Mouse (Mus musculus) liver, embryonic 12.5 days (tissue): ENCODE data around the gene Zbtb33. TPM values are rescaled to one million over a fixed set of nuclear protein-coding genes. Genes with fewer than 3 reads are reported as not detected.
A peak's percentile ranks its signal among the peaks of the same experiment; 100 is the strongest.
"Not testable (repeated sequence)": the region's sequence is repeated elsewhere in the genome, so short reads cannot be mapped to it uniquely, and the experiment has no call there.

ENCODE experiments used
- ATAC-seq: fragments of 200-750 bp; cut with Nextera tagmentation; 2 replicates; pipeline ENCODE4 v1.8.0; 2017; ENCODE audit warnings: moderate number of reproducible peaks, mild to moderate bottlenecking, moderate library complexity
- H3K27ac ChIP-seq: fragments of 300-500 bp; sonication (generic); 2 replicates; pipeline ENCODE4 v1.5.1; 2016; ENCODE audit warnings: mild to moderate bottlenecking
- H3K27me3 ChIP-seq: fragments of 300-500 bp; sonication (generic); replicated peaks from 2 replicates; pipeline ENCODE4 v1.6.1; 2016; ENCODE audit warnings: mild to moderate bottlenecking, moderate library complexity
- H3K36me3 ChIP-seq: fragments of 300-500 bp; sonication (generic); 2 replicates; pipeline ENCODE4 v1.6.1; 2016; ENCODE audit warnings: mild to moderate bottlenecking, moderate library complexity
- H3K4me1 ChIP-seq: fragments of 300-500 bp; sonication (generic); 2 replicates; pipeline ENCODE4 v1.6.1; 2016
- H3K4me2 ChIP-seq: fragments of 300-500 bp; sonication (generic); 2 replicates; pipeline ENCODE4 v1.6.1; 2016; ENCODE audit warnings: mild to moderate bottlenecking, moderate library complexity
- H3K4me3 ChIP-seq: fragments of 300-500 bp; sonication (generic); 2 replicates; pipeline ENCODE4 v1.5.1; 2016; ENCODE audit warnings: mild to moderate bottlenecking, moderate library complexity
- H3K9ac ChIP-seq: fragments of 300-500 bp; sonication (generic); 2 replicates; pipeline ENCODE4 v1.6.1; 2016; ENCODE audit warnings: mild to moderate bottlenecking, moderate library complexity
- H3K9me3 ChIP-seq: fragments of 300-500 bp; sonication (generic); replicated peaks from 2 replicates; pipeline ENCODE4 v1.6.1; 2016; ENCODE audit warnings: mild to moderate bottlenecking, moderate library complexity
- WGBS: fragments of 180-500 bp; shearing (Covaris S2); methylation state at CpG from one replicate; pipeline ENCODE4 v1.1.7; 2016; ENCODE audit not compliant: insufficient replicate concordance; 5-methylcytosine and 5-hydroxymethylcytosine counted together
- polyA plus RNA-seq: library from polyadenylated mRNA; unstranded; fragments of >200 nt; fragmentation: Nextera tagmentation; extraction: Ambion mirVana; gene quantifications from 2 replicates; pipeline ENCODE4 v1.2.1, GENCODE M21; 2016

Zbtb33 gene
- polyA plus RNA-seq: 1.7 and 2.2 TPM in 2 replicates

- peak within 1 kb of the TSS; percentile 73 for H3K27ac ChIP-seq
- 13% methylated on average over 55 of the region's 72 CpGs for WGBS
- H3K4me3 ChIP-seq: peak within 1 kb of the TSS; percentile 70
Observed at GRCm38 (mm10) chrX:38189552-38190457, at the start of gene Zbtb33. Gene Zbtb33 (plus strand): TSS chrX:38189793.

GRCm38 (mm10) chrX:38159097-38159496 lies 30.5 kb upstream of the Zbtb33 start:
- no peak overlapping the region for H3K9ac ChIP-seq
- no peak overlapping the region for H3K4me2 ChIP-seq
- no peaks in the 10 kb centered on the region for H3K36me3 ChIP-seq
- H3K27me3 ChIP-seq: no peaks in the 10 kb centered on the region
- no peak overlapping the region for H3K4me3 ChIP-seq
- H3K9me3 ChIP-seq: no peaks in the 10 kb centered on the region
- WGBS: 48% methylated on average over 1 of the region's 1 CpGs
- H3K27ac ChIP-seq: no peak overlapping the region
- H3K4me1 ChIP-seq: no peaks in the 10 kb centered on the region
- no peak for ATAC-seq

More at GRCm38 (mm10) chrX:38189552-38190457, at the start of gene Zbtb33:
- Histone ChIP-seq H3K4me1 (no peaks in the 10 kb centered on the region), H3K27me3 (no peaks in the 10 kb centered on the region), H3K36me3 (peaks cover 14% of the 10 kb centered on the region; the same call in 1 of the 2 replicates), H3K9ac (peak within 1 kb of the TSS; percentile 78), H3K4me2 (peak within 1 kb of the TSS; percentile 69), H3K9me3 (no peaks in the 10 kb centered on the region)
- peak; percentile 94 for ATAC-seq

GRCm38 (mm10) chrX:38165315-38165714 lies 24.3 kb upstream of the Zbtb33 start:
- Histone ChIP-seq H3K27ac (no peak overlapping the region), H3K4me2 (no peak overlapping the region), H3K9me3 (no peaks in the 10 kb centered on the region), H3K27me3 (no peaks in the 10 kb centered on the region), H3K36me3 (no peaks in the 10 kb centered on the region), H3K9ac (no peak overlapping the region), H3K4me3 (no peak overlapping the region), H3K4me1 (no peaks in the 10 kb centered on the region)
- no peak for ATAC-seq
- 62% methylated on average over 3 of the region's 3 CpGs for WGBS

GRCm38 (mm10) chrX:38166064-38166463 lies 23.5 kb upstream of the Zbtb33 start:
- no peaks in the 10 kb centered on the region for H3K4me1 ChIP-seq
- no peaks in the 10 kb centered on the region for H3K27me3 ChIP-seq
- no peaks in the 10 kb centered on the region for H3K9me3 ChIP-seq
- ATAC-seq: no peak
- H3K27ac ChIP-seq: no peak overlapping the region
- 60% methylated on average over 9 of the region's 9 CpGs for WGBS
- no peak overlapping the region for H3K4me2 ChIP-seq
- H3K36me3 ChIP-seq: no peaks in the 10 kb centered on the region
- H3K9ac ChIP-seq: no peak overlapping the region
- H3K4me3 ChIP-seq: no peak overlapping the region

- no peak overlapping the region for H3K4me3 ChIP-seq
- no peak overlapping the region for H3K9ac ChIP-seq
Observed at GRCm38 (mm10) chrX:38166592-38166991, 23.0 kb upstream of the Zbtb33 start.

GRCm38 (mm10) chrX:38179891-38180310 lies 9.7 kb upstream of the Zbtb33 start:
- Histone ChIP-seq H3K4me3 (peak overlapping the region; percentile 26; the same call in 1 of the 2 replicates), H3K4me2 (peak overlapping the region; percentile 40), H3K27me3 (peaks cover 10% of the 10 kb centered on the region)
- not testable (repeated sequence) for ATAC-seq, H3K27ac ChIP-seq, H3K9me3 ChIP-seq, H3K9ac ChIP-seq, H3K4me1 ChIP-seq, H3K36me3 ChIP-seq
- WGBS: 28% methylated on average over 19 of the region's 19 CpGs

More at GRCm38 (mm10) chrX:38166592-38166991, 23.0 kb upstream of the Zbtb33 start:
- H3K27ac ChIP-seq: no peak overlapping the region
- no peak for ATAC-seq
- no peaks in the 10 kb centered on the region for H3K27me3 ChIP-seq
- H3K9me3 ChIP-seq: no peaks in the 10 kb centered on the region
- no peaks in the 10 kb centered on the region for H3K4me1 ChIP-seq
- 66% methylated on average over 4 of the region's 4 CpGs for WGBS
- no peaks in the 10 kb centered on the region for H3K36me3 ChIP-seq
- H3K4me2 ChIP-seq: no peak overlapping the region

- peak; percentile 32; the same call in 1 of the 2 replicates for ATAC-seq
Observed at GRCm38 (mm10) chrX:38180656-38181607, 8.7 kb upstream of the Zbtb33 start.

GRCm38 (mm10) chrX:38181608-38182258 lies 7.9 kb upstream of the Zbtb33 start:
- Histone ChIP-seq H3K9me3 (peaks cover 6% of the 10 kb centered on the region; the same call in 1 of the 2 replicates), H3K27ac (no peak overlapping the region), H3K9ac (no peak overlapping the region), H3K27me3 (peaks cover 10% of the 10 kb centered on the region), H3K36me3 (no peaks in the 10 kb centered on the region), H3K4me3 (0 out of 2 replicates have a peak overlapping the region, but pooled peaks have one; percentile 45), H3K4me2 (peak overlapping the region; percentile 67), H3K4me1 (no peaks in the 10 kb centered on the region)
- no peak for ATAC-seq
- 12% methylated on average over 11 of the region's 15 CpGs for WGBS

More at GRCm38 (mm10) chrX:38180656-38181607, 8.7 kb upstream of the Zbtb33 start:
- no peak overlapping the region for H3K27ac ChIP-seq
- no peaks in the 10 kb centered on the region for H3K36me3 ChIP-seq
- H3K4me2 ChIP-seq: peak overlapping the region; percentile 67
- H3K9ac ChIP-seq: peak overlapping the region; percentile 17; the same call in 1 of the 2 replicates
- H3K27me3 ChIP-seq: peaks cover 10% of the 10 kb centered on the region
- peak overlapping the region; percentile 45 for H3K4me3 ChIP-seq
- H3K4me1 ChIP-seq: no peaks in the 10 kb centered on the region
- H3K9me3 ChIP-seq: peaks cover 6% of the 10 kb centered on the region; the same call in 1 of the 2 replicates
- 9% methylated on average over 28 of the region's 38 CpGs for WGBS

GRCm38 (mm10) chrX:38185520-38185919 lies 4.1 kb upstream of the Zbtb33 start:
- no peak overlapping the region for H3K9ac ChIP-seq
- H3K9me3 ChIP-seq: no peaks in the 10 kb centered on the region
- H3K27ac ChIP-seq: no peak overlapping the region
- H3K27me3 ChIP-seq: peaks cover 10% of the 10 kb centered on the region
- H3K36me3 ChIP-seq: no peaks in the 10 kb centered on the region
- no peak for ATAC-seq
- no peak overlapping the region for H3K4me2 ChIP-seq
- H3K4me1 ChIP-seq: no peaks in the 10 kb centered on the region
- WGBS: 30% methylated on average over 2 of the region's 2 CpGs
- no peak overlapping the region for H3K4me3 ChIP-seq

- WGBS: 22% methylated on average over 3 of the region's 3 CpGs
- H3K9me3 ChIP-seq: no peaks in the 10 kb centered on the region
- H3K4me2 ChIP-seq: peak overlapping the region; percentile 69
- peak overlapping the region; percentile 78 for H3K9ac ChIP-seq
- ATAC-seq: no peak
- H3K4me1 ChIP-seq: no peaks in the 10 kb centered on the region
- H3K4me3 ChIP-seq: peak overlapping the region; percentile 70
- H3K27ac ChIP-seq: peak overlapping the region; percentile 73
- peaks cover 14% of the 10 kb centered on the region; the same call in 1 of the 2 replicates for H3K36me3 ChIP-seq
- no peaks in the 10 kb centered on the region for H3K27me3 ChIP-seq
Observed at GRCm38 (mm10) chrX:38190458-38190764, 818 bp downstream of the Zbtb33 start.

GRCm38 (mm10) chrX:38201816-38202215 lies 12.2 kb downstream of the Zbtb33 start:
- WGBS: 24% methylated on average over 2 of the region's 2 CpGs
- no peak overlapping the region for H3K4me2 ChIP-seq

More at GRCm38 (mm10) chrX:38201816-38202215, 12.2 kb downstream of the Zbtb33 start:
- Histone ChIP-seq H3K9ac (no peak overlapping the region), H3K4me3 (no peak overlapping the region), H3K9me3 (no peaks in the 10 kb centered on the region), H3K27me3 (no peaks in the 10 kb centered on the region), H3K36me3 (no peaks in the 10 kb centered on the region), H3K27ac (no peak overlapping the region), H3K4me1 (no peaks in the 10 kb centered on the region)
- no peak for ATAC-seq
